Mouse (Mus musculus): ENCODE measurements around the gene Irf2bp2. TPM values are rescaled to one million over a fixed set of nuclear protein-coding genes. Genes with fewer than 3 reads are reported as not detected.

The Irf2bp2 gene
- polyA plus RNA-seq, 1 experiment = 163 TPM

GRCm38 (mm10) chr8:126588636-126589506, 4.9 kb downstream of the Irf2bp2 start:
- H3K4me3 ChIP-seq (ENCODE audit: insufficient read depth, low read length) = peak overlapping the region; percentile 94
- H3K4me1 ChIP-seq (ENCODE audit: control insufficient read depth, insufficient read depth, low read length) = peaks cover 16% of the 10 kb centered on the region
- TF ChIP-seq CTCF (IDR thresholded peaks at IDR 0.05; ENCODE audit: low read depth, low read length) (no peak), POLR2A (IDR thresholded peaks at IDR 0.05; ENCODE audit: borderline replicate concordance, low read depth, low read length) (no peak)
- peak overlapping the region; percentile 92 for H3K27ac ChIP-seq (ENCODE audit: insufficient read depth, low read depth, low read length)

GRCm38 (mm10) chr8:126587836-126588503, 5.8 kb downstream of the Irf2bp2 start:
- Histone ChIP-seq H3K4me3 (ENCODE audit: insufficient read depth, low read length) (peak overlapping the region; percentile 94), H3K27ac (ENCODE audit: insufficient read depth, low read depth, low read length) (peak overlapping the region; percentile 92), H3K4me1 (ENCODE audit: control insufficient read depth, insufficient read depth, low read length) (peaks cover 24% of the 10 kb centered on the region)
- no peak for TF ChIP-seq CTCF (IDR thresholded peaks at IDR 0.05; ENCODE audit: low read depth, low read length)
- TF ChIP-seq POLR2A (IDR thresholded peaks at IDR 0.05; ENCODE audit: borderline replicate concordance, low read depth, low read length) = no peak

- Histone ChIP-seq H3K4me1 (ENCODE audit: control insufficient read depth, insufficient read depth, low read length) (peaks cover 29% of the 10 kb centered on the region), H3K27ac (ENCODE audit: insufficient read depth, low read depth, low read length) (peak overlapping the region; percentile 51), H3K4me3 (ENCODE audit: insufficient read depth, low read length) (peak overlapping the region; percentile 54)
- TF ChIP-seq CTCF (IDR thresholded peaks at IDR 0.05; ENCODE audit: low read depth, low read length) (no peak), POLR2A (IDR thresholded peaks at IDR 0.05; ENCODE audit: borderline replicate concordance, low read depth, low read length) (no peak)
Measured at GRCm38 (mm10) chr8:126586599-126587577, 6.9 kb downstream of the Irf2bp2 start.

GRCm38 (mm10) chr8:126586101-126586500, 7.7 kb downstream of the Irf2bp2 start:
- peak overlapping the region; percentile 4; the same call in 1 of the 2 replicates for H3K4me3 ChIP-seq (ENCODE audit: insufficient read depth, low read length)
- H3K4me1 ChIP-seq (ENCODE audit: control insufficient read depth, insufficient read depth, low read length) = peaks cover 34% of the 10 kb centered on the region
- no peak for TF ChIP-seq CTCF (IDR thresholded peaks at IDR 0.05; ENCODE audit: low read depth, low read length)
- TF ChIP-seq POLR2A (IDR thresholded peaks at IDR 0.05; ENCODE audit: borderline replicate concordance, low read depth, low read length) = no peak
- peak overlapping the region; percentile 99 for H3K27ac ChIP-seq (ENCODE audit: insufficient read depth, low read depth, low read length)

- peaks cover 37% of the 10 kb centered on the region for H3K4me1 ChIP-seq (ENCODE audit: control insufficient read depth, insufficient read depth, low read length)
- peak overlapping the region; percentile 4; the same call in 1 of the 2 replicates for H3K4me3 ChIP-seq (ENCODE audit: insufficient read depth, low read length)
- TF ChIP-seq POLR2A (IDR thresholded peaks at IDR 0.05; ENCODE audit: borderline replicate concordance, low read depth, low read length) = no peak
- no peak for TF ChIP-seq CTCF (IDR thresholded peaks at IDR 0.05; ENCODE audit: low read depth, low read length)
- peak overlapping the region; percentile 99 for H3K27ac ChIP-seq (ENCODE audit: insufficient read depth, low read depth, low read length)
Measured at GRCm38 (mm10) chr8:126585561-126586031, 8.2 kb downstream of the Irf2bp2 start.

- peak overlapping the region; percentile 60 for H3K4me3 ChIP-seq (ENCODE audit: insufficient read depth, low read length)
- peak overlapping the region; percentile 99 for H3K27ac ChIP-seq (ENCODE audit: insufficient read depth, low read depth, low read length)
- TF ChIP-seq POLR2A (IDR thresholded peaks at IDR 0.05; ENCODE audit: borderline replicate concordance, low read depth, low read length) = no peak
- TF ChIP-seq CTCF (IDR thresholded peaks at IDR 0.05; ENCODE audit: low read depth, low read length) = no peak
- peaks cover 41% of the 10 kb centered on the region for H3K4me1 ChIP-seq (ENCODE audit: control insufficient read depth, insufficient read depth, low read length)
Measured at GRCm38 (mm10) chr8:126584844-126585231, 8.9 kb downstream of the Irf2bp2 start.

- TF ChIP-seq CTCF (IDR thresholded peaks at IDR 0.05; ENCODE audit: low read depth, low read length) (no peak), POLR2A (IDR thresholded peaks at IDR 0.05; ENCODE audit: borderline replicate concordance, low read depth, low read length) (no peak)
- peaks cover 41% of the 10 kb centered on the region for H3K4me1 ChIP-seq (ENCODE audit: control insufficient read depth, insufficient read depth, low read length)
- H3K27ac ChIP-seq (ENCODE audit: insufficient read depth, low read depth, low read length) = peak overlapping the region; percentile 99
- H3K4me3 ChIP-seq (ENCODE audit: insufficient read depth, low read length) = peak overlapping the region; percentile 60
Measured at GRCm38 (mm10) chr8:126583971-126584843, 9.6 kb downstream of the Irf2bp2 start.

GRCm38 (mm10) chr8:126583534-126583933, 10.3 kb downstream of the Irf2bp2 start:
- H3K4me1 ChIP-seq (ENCODE audit: control insufficient read depth, insufficient read depth, low read length) = peaks cover 41% of the 10 kb centered on the region
- peak overlapping the region; percentile 15; the same call in 1 of the 2 replicates for H3K4me3 ChIP-seq (ENCODE audit: insufficient read depth, low read length)
- no peak for TF ChIP-seq POLR2A (IDR thresholded peaks at IDR 0.05; ENCODE audit: borderline replicate concordance, low read depth, low read length)
- TF ChIP-seq CTCF (IDR thresholded peaks at IDR 0.05; ENCODE audit: low read depth, low read length) = no peak
- H3K27ac ChIP-seq (ENCODE audit: insufficient read depth, low read depth, low read length) = peak overlapping the region; percentile 77
